Mouse (Mus musculus): ENCODE measurements around the gene Rps6. TPM values are rescaled to one million over a fixed set of nuclear protein-coding genes. Genes with fewer than 3 reads are reported as not detected.

Gene Rps6
- polyA plus RNA-seq, 1 experiment: 533 TPM

DNA sequence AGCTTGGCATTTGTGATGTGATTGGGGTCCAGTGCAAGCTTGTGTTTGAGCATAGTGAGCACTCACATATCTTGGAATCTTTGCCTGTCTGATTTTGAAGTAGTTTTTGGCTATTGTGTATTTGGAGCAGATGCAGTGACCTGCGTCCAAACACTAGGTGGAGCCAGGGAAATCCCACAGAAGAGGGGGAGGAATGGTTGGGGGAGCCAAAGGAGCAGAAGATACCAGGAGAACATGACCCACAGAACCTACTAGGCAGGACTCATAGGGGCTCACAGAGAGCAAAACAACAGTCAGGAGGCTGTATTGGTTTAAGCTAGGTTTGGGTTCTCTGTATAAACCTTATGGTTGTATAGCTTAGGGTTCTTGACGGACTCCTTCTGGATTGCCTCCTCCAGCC lies 46.6 kb downstream of the Rps6 start:
- WGBS: 63% methylated on average over 2 of the region's 2 CpGs
- no peak for DNase-seq
- no peak overlapping the region for H3K4me3 ChIP-seq (replicated peaks; ENCODE audit: extremely low read depth, low read depth, low read length)
- TF ChIP-seq POLR2A (IDR thresholded peaks at IDR 0.05; ENCODE audit: borderline replicate concordance, extremely low read depth, low read depth, low read length) (no peak), CTCF (IDR thresholded peaks at IDR 0.05; ENCODE audit: insufficient read depth, low read length) (peak; percentile 46)
- H3K4me1 ChIP-seq (ENCODE audit: control insufficient read depth, insufficient read depth, low read length): no peaks in the 10 kb centered on the region

Other genes starting within 250 kb of the Rps6 start
- gene Haus6, start 245.4 kb downstream of the Rps6 start, polyA plus RNA-seq (2012; rRNA removed): 9.5 and 9.6 TPM in 2 replicates
- 165 and 207 TPM in 2 replicates for gene Plin2, start 187.4 kb downstream of the Rps6 start, polyA plus RNA-seq (2012; rRNA removed)
- gene Dennd4c, start 108.9 kb downstream of the Rps6 start, polyA plus RNA-seq (2012; rRNA removed): 5.9 and 7.3 TPM in 2 replicates
- gene Acer2, start 17.0 kb upstream of the Rps6 start, polyA plus RNA-seq (2012; rRNA removed): 179 and 323 TPM in 2 replicates

Measured in lung, adult 2 months (tissue).